Mouse (Mus musculus): Measurements from ENCODE around the gene Tex36. TPM values are rescaled to one million over a fixed set of nuclear protein-coding genes. Genes with fewer than 3 reads are reported as not detected.

Tex36 gene
- polyA plus RNA-seq, 2 experiments: not detected

- DNase-seq (ENCODE audit: low spot score): peak; percentile 74
- WGBS: 2% methylated on average over 21 of the region's 21 CpGs
- Histone ChIP-seq H3K4me2 (replicated peaks; ENCODE audit: low read depth, low read length, severe bottlenecking) (peak overlapping the region; percentile 82), H3K9me3 (ENCODE audit: control insufficient read depth, low read length) (no peaks in the 10 kb centered on the region), H3K36me3 (ENCODE audit: control insufficient read depth, insufficient read depth, low read length) (peaks cover 14% of the 10 kb centered on the region), H3K4me3 (replicated peaks; ENCODE audit: low read length) (peak overlapping the region; percentile 81), H3K27ac (replicated peaks; ENCODE audit: low read depth, low read length) (peak overlapping the region; percentile 91), H3K27me3 (ENCODE audit: control insufficient read depth, insufficient read depth, low read length) (no peaks in the 10 kb centered on the region), H3K4me1 (ENCODE audit: control insufficient read depth, insufficient read depth, low read length) (peaks cover 17% of the 10 kb centered on the region), H3K9ac (ENCODE audit: low read depth, low read length, severe bottlenecking) (peak overlapping the region; percentile 84)
- ATAC-seq (ENCODE audit: low FRiP score, low read depth): peak; percentile 54; the same call in 1 of the 2 replicates
- no peak for TF ChIP-seq POLR2A (IDR thresholded peaks at IDR 0.05; ENCODE audit: borderline replicate concordance, extremely low read depth, insufficient read depth, insufficient read length)
These were observed 34.9 kb upstream of the Tex36 start for GRCm38 (mm10) chr7:133636738-133637352.

GRCm38 (mm10) chr7:133634932-133635650 lies 33.1 kb upstream of the Tex36 start:
- WGBS: 25% methylated on average over 10 of the region's 12 CpGs

GRCm38 (mm10) chr7:133632476-133632875 lies 30.5 kb upstream of the Tex36 start:
- DNase-seq (ENCODE audit: low spot score): peak; percentile 47
- H3K4me3 ChIP-seq (replicated peaks; ENCODE audit: low read length): no peak overlapping the region
- no peak overlapping the region for H3K4me2 ChIP-seq (replicated peaks; ENCODE audit: low read depth, low read length, severe bottlenecking)
- no peak for TF ChIP-seq POLR2A (IDR thresholded peaks at IDR 0.05; ENCODE audit: borderline replicate concordance, extremely low read depth, insufficient read depth, insufficient read length)
- H3K9ac ChIP-seq (ENCODE audit: low read depth, low read length, severe bottlenecking): no peak overlapping the region
- WGBS: 34% methylated on average over 2 of the region's 2 CpGs
- peaks cover 10% of the 10 kb centered on the region for H3K4me1 ChIP-seq (ENCODE audit: control insufficient read depth, insufficient read depth, low read length)
- no peak for ATAC-seq (ENCODE audit: low FRiP score, low read depth)
- no peaks in the 10 kb centered on the region for H3K36me3 ChIP-seq (ENCODE audit: control insufficient read depth, insufficient read depth, low read length)
- H3K27ac ChIP-seq (replicated peaks; ENCODE audit: low read depth, low read length): no peak overlapping the region
- H3K9me3 ChIP-seq (ENCODE audit: control insufficient read depth, low read length): no peaks in the 10 kb centered on the region
- H3K27me3 ChIP-seq (ENCODE audit: control insufficient read depth, insufficient read depth, low read length): no peaks in the 10 kb centered on the region

More at GRCm38 (mm10) chr7:133634932-133635650, 33.1 kb upstream of the Tex36 start:
- Histone ChIP-seq H3K4me2 (replicated peaks; ENCODE audit: low read depth, low read length, severe bottlenecking) (no peak overlapping the region), H3K27me3 (ENCODE audit: control insufficient read depth, insufficient read depth, low read length) (no peaks in the 10 kb centered on the region), H3K27ac (replicated peaks; ENCODE audit: low read depth, low read length) (peak overlapping the region; percentile 10; the same call in 1 of the 2 replicates), H3K4me3 (replicated peaks; ENCODE audit: low read length) (no peak overlapping the region), H3K9ac (ENCODE audit: low read depth, low read length, severe bottlenecking) (no peak overlapping the region), H3K9me3 (ENCODE audit: control insufficient read depth, low read length) (no peaks in the 10 kb centered on the region), H3K36me3 (ENCODE audit: control insufficient read depth, insufficient read depth, low read length) (no peaks in the 10 kb centered on the region; the same call in 1 of the 2 replicates), H3K4me1 (ENCODE audit: control insufficient read depth, insufficient read depth, low read length) (peaks cover 17% of the 10 kb centered on the region)
- ATAC-seq (ENCODE audit: low FRiP score, low read depth) (peak; percentile 18; the same call in 1 of the 2 replicates), DNase-seq (ENCODE audit: low spot score) (peak; percentile 84)
- TF ChIP-seq POLR2A (IDR thresholded peaks at IDR 0.05; ENCODE audit: borderline replicate concordance, extremely low read depth, insufficient read depth, insufficient read length): no peak

GRCm38 (mm10) chr7:133630821-133631220 lies 28.9 kb upstream of the Tex36 start:
- Histone ChIP-seq H3K9me3 (ENCODE audit: control insufficient read depth, low read length) (no peaks in the 10 kb centered on the region), H3K4me3 (replicated peaks; ENCODE audit: low read length) (no peak overlapping the region), H3K27ac (replicated peaks; ENCODE audit: low read depth, low read length) (no peak overlapping the region), H3K4me1 (ENCODE audit: control insufficient read depth, insufficient read depth, low read length) (peaks cover 6% of the 10 kb centered on the region), H3K9ac (ENCODE audit: low read depth, low read length, severe bottlenecking) (no peak overlapping the region), H3K36me3 (ENCODE audit: control insufficient read depth, insufficient read depth, low read length) (no peaks in the 10 kb centered on the region), H3K4me2 (replicated peaks; ENCODE audit: low read depth, low read length, severe bottlenecking) (no peak overlapping the region), H3K27me3 (ENCODE audit: control insufficient read depth, insufficient read depth, low read length) (no peaks in the 10 kb centered on the region)
- no peak for ATAC-seq (ENCODE audit: low FRiP score, low read depth)
- TF ChIP-seq POLR2A (IDR thresholded peaks at IDR 0.05; ENCODE audit: borderline replicate concordance, extremely low read depth, insufficient read depth, insufficient read length): no peak
- no peak for DNase-seq (ENCODE audit: low spot score)
- 78% methylated on average over 5 of the region's 5 CpGs for WGBS

GRCm38 (mm10) chr7:133627184-133627936 lies 25.4 kb upstream of the Tex36 start:
- WGBS: 61% methylated on average over 14 of the region's 14 CpGs
- no peak for ATAC-seq (ENCODE audit: low FRiP score, low read depth)
- TF ChIP-seq POLR2A (IDR thresholded peaks at IDR 0.05; ENCODE audit: borderline replicate concordance, extremely low read depth, insufficient read depth, insufficient read length): no peak
- Histone ChIP-seq H3K36me3 (ENCODE audit: control insufficient read depth, insufficient read depth, low read length) (no peaks in the 10 kb centered on the region), H3K27ac (replicated peaks; ENCODE audit: low read depth, low read length) (no peak overlapping the region), H3K27me3 (ENCODE audit: control insufficient read depth, insufficient read depth, low read length) (no peaks in the 10 kb centered on the region), H3K9me3 (ENCODE audit: control insufficient read depth, low read length) (no peaks in the 10 kb centered on the region), H3K9ac (ENCODE audit: low read depth, low read length, severe bottlenecking) (no peak overlapping the region), H3K4me1 (ENCODE audit: control insufficient read depth, insufficient read depth, low read length) (no peaks in the 10 kb centered on the region), H3K4me3 (replicated peaks; ENCODE audit: low read length) (no peak overlapping the region), H3K4me2 (replicated peaks; ENCODE audit: low read depth, low read length, severe bottlenecking) (no peak overlapping the region)
- no peak for DNase-seq (ENCODE audit: low spot score)

All from limb, embryonic 14.5 days (tissue).